Mouse (Mus musculus): Measurements from ENCODE around the gene 2810459M11Rik.
"Not testable (repeated sequence)": the region's sequence is repeated elsewhere in the genome, so short reads cannot be mapped to it uniquely, and the experiment has no call there.

Gene 2810459M11Rik

DNA sequence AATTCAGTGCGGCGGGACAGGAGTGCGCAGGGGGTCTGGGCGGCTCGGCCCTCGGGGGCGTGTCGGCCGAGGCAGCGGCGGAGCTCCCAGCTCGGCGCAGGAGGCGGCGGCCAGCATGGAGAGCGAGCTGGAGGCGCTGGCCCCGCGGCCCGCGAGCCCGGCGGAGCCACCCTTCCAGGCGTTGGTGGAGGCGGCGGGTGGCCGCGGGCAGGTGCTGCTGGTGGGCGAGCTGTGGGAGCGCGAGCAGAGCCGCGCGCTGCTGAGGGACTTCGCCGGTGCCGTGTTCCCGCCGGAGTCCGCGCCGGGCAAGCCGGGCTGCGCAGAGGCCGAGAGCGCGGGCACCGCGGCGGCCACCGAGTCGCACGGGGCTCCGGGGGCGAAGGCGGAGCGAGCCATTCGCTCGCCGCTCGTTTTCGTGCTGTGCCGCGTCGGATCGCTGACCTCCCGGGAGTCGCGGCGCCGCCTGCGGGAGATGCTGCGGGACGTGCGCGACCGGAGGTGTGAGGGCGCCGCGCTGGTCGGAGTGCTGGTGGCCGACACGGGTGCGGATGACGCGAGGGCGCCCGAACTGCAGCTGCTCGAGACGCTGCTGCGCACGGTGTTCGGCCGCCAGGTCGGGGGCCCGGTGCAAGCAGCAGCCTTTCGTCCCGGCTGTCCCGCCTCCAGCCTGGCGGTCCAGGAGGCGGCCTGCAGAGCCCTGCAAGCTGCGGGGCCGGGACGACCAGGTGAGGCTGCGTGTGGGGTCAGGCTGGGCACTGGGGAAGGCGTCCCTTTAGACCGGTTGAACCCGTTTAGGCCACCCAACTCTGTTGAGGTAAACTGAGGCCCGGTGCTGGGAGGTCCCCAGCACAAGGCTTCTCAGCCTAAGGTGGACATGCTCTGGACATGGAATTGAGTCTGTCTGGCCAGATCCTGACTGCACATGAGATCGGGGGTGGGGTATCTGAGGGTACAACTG lies at the start of gene 2810459M11Rik:
Gene 2810459M11Rik, plus strand, starts transcription at position 16 of the 958 bp plus-strand sequence.
- peak; percentile 34 to 53 for DNase-seq

DNA sequence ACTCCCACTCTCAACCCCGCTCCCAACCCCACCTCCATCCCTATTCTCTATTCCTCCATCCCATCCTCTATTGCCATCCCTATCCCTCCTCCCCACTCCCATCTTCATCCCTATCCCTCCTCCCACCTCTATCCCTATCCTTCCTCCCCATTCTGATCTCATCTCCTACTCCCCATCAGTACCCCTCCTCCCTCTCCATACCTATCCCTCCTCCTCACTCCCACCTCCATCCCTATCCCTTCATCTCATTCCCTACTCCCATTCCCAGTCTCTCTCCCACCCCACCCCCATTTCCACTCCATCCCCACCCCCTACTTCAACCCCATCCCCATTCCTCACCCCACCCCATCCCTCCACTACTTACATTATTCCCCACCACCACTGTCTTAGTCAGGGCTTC lies 48.4 kb upstream of the 2810459M11Rik start:
- no peak for DNase-seq

DNA sequence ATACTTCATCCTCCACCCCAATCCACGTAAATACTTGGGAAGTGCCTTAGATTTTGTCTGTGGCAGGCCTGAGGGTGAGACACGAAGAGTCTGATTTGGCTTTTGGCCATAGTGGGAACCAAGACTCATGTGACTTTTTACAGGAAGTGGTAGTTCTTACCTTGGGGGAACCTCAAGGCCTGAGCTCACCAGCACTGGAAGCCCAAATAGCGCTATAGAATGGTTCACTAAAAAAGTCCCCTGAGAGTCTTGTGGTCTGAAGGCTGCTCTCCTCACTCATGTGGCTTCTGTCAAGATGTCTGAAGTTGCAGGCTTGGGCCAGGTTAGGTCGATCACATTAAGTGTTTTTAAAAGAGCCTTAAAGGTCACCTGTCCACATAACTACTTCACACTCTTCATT lies 47.7 kb upstream of the 2810459M11Rik start:
- DNase-seq: no peak

GRCm38 (mm10) chr1:85999853-86000570 lies 45.7 kb upstream of the 2810459M11Rik start:
- no peak for DNase-seq

GRCm38 (mm10) chr1:86005540-86005939 lies 40.1 kb upstream of the 2810459M11Rik start:
- no peak for DNase-seq

- DNase-seq: no peak
Measured at GRCm38 (mm10) chr1:86006040-86006439, 39.6 kb upstream of the 2810459M11Rik start.

GRCm38 (mm10) chr1:86007778-86008177 lies 37.9 kb upstream of the 2810459M11Rik start:
- peak; percentile 75 to 88 for DNase-seq

DNA sequence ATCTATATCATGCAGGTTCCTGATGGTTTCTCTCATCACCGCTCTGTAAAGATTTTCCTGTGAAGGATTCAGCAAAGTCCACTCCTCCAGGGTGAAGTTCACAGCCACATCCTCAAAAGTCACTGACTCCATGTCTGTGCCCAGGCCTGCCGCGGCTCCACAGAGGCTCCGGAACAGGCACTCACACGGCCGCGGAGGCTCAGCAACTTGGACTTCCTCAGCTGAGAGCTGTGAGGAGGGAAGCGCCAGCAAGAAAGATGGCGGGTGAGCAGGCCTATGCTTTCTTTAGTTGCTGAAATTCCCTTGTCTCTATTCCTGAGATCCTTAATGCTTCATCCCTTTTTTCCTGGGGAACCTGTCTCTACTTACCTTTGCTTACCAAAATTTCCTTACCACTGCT lies 29.9 kb upstream of the 2810459M11Rik start:
- DNase-seq: not testable (repeated sequence)

DNA sequence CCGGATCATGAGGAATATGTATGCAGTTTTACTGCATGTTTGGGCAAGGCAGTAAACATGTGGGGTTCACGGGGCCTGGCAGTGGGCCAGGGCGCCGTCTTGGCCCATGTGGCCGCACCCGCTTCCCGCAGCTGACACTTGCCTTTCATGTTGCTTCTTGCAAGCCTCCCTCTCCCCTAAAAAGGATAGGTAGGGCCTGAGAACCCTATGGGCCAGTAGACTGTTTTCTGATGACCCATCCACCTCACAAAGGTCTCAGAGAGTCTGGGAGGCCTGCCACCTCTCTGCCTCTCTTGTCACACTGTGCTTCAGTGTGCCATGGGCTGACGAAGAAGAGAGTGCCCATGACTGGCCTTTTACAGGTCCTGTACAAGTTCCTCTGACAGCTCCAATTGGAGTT lies 29.1 kb upstream of the 2810459M11Rik start, which contains the start of gene Spata3:
Gene Spata3, plus strand, starts transcription at position 301 of the 400 bp plus-strand sequence.
- DNase-seq: no peak

DNA sequence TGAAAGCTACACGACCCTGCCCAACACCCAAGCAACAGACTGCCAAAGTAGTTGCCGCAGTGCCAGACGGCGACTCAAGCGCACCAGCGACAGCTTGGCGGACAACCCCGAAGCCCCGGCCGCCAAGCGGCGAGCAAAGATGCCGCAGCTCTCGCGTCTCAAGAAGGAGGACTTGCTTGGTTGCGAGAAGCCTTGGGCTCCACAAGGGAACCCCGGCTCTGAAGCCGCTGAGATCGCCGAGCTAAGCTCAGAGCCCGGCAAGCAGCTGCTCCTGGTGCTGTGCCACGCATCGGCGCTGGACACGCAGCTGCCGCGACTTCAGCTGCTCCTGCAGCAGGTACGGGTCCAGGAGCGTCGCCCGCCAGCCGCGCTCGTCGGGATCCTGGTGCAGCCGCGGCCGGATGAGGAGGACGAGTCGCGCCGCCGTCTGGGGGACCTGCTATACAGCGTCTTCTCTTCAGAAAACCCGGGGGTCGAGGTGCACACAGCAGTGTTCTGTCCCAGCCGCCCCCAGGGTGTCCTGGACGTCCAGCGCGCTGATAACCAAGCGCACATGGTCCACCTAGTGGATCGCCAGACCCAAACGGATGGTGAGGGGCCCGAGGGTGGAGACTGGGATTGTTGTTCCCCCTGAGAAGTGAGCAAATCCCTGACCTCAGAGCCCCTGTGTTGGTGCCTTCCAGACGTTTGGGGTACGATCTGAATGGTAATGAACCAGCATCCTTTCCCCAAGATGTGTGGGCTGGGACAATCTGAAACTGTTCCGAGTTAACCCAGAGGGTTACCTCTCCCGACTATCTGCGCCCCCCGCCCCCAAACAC lies 27.2 kb upstream of the 2810459M11Rik start:
- peak; percentile 67 to 70 for DNase-seq

- DNase-seq: peak in 1 of 2 experiments; percentile 17
Measured at GRCm38 (mm10) chr1:86021365-86021989, 24.2 kb upstream of the 2810459M11Rik start.

DNA sequence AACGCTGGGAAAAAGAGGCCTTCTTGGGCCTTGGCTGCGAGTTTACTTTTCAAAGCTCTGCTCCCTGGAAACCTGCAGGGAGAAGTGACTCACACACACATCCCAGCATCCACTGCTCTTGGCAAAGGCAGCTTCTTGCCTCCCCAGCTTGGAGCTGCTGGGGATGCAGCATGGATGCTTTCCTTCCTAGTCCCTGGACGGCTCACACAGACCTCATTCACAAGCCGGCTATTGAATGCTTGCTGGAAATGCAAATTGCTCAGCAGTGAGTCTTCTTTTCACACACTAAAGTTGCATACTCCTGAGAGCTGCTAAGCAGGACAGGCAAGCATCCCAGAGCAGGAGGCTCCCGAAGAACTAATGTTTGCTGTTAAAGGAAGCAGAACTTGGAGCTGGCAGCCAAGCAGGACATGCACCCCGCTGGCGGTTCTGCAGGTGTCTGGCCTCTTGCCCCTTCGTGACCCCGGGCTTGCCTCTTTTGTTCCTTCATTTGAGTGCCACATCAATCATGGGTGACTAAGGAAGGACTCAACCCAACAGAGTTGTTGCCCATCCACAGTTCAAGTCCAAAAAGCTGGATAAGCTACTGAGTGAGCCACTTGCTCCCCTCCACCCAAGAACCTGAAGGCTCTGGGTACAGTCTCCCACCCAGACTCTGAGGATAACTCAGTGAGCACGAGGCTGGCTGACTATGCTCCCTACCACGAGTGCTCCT lies 13.2 kb upstream of the 2810459M11Rik start:
- DNase-seq: no peak

DNA sequence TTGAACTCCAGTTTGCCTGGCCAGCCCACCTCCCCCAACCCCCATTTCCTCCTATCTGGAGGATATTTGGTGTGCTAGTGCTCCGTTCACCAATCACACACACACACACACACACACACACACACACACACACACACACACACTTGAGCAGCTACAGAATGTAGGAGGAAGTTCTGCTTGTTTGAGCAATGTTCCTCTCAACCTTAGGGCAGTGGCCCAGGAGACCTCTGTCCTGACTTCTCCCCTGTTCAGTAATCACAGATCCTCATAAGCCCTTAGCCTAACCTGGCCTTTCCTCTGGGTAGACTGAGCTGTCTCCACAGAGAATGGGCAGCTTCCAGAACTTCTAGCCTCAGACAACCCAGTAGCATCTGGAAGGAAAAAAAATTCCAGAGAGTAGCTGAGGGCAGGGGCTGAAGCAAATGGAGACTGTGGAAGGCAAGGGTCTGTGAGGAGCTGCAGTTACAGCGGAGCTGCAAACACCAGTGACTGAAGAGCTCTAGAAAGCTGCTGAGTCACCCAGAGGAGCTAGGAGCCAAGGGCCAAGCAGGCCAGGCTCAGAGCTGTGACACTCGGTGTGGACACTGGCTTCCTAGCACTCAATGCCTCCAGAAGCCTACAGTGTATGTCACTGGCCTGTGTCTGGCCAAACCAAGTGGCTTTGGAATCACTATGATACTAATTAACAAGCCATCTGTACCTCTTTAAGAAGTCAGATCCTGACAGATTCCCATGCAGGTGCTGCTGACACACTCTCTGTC lies 7.3 kb upstream of the 2810459M11Rik start:
- DNase-seq: peak; percentile 32 to 54

DNA sequence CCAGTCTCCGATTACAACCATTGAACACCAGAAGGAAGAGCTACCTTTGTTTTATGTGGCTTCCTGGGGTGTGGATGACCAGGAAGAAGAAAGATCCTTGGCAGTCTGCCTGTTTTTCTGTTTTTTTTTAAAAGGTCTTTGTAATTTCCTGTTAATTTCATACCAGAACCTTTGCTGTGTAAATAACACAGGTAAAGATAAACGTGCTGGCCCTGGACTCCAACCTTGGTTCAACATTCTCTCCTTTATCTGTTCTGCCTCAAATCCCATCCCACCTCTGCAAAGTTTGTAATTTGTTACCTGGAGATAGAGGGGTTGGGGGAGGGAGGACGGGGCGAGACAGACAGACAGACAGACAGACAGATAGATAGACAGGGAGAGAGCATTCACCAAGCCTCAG lies 5.5 kb upstream of the 2810459M11Rik start:
- DNase-seq: no peak

DNA sequence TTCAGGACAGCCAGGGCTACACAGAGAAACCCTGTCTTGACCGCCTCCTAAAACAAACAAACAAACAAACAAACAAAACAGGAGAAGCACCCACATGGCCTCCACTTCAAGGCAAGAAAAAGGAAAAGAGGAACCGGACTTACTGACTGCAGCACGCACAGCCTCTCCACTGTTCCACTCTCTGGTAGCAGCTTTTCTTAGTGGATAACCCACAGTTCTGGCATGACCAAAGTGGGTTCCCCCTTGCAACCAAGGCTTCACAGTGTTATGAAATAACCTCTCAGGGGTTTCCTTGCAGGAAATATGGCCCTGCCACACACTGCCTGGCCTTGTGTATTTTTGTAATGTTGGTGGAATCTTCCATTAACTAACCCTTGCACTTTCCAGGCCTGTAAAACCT lies 4.8 kb upstream of the 2810459M11Rik start:
- DNase-seq: no peak

- DNase-seq: no peak
Measured at GRCm38 (mm10) chr1:86045056-86045455, 607 bp upstream of the 2810459M11Rik start.

- no peak for DNase-seq
Measured at GRCm38 (mm10) chr1:86046833-86047563, 1.3 kb downstream of the 2810459M11Rik start.

DNA sequence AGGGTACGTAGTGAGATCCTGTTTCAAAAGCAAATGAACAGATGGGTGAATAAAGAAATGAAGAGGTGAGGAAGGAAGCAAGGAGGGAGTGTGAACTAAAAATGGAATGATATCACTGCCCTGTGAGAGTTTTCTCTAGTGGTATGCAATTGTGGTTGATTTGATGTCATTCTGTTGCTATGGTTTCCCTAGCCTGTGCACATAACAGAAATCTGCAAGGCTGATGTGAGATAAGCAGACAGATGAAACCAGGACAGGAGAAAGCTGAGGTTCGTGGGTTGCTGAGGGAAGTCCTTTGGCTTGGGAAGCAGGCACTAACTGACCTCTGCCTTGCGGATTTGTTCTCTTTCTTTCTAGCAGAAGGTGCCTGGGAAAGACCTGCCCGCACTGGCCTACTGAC lies 2.6 kb downstream of the 2810459M11Rik start:
- no peak for DNase-seq

GRCm38 (mm10) chr1:86048744-86049143 lies 3.1 kb downstream of the 2810459M11Rik start:
- no peak for DNase-seq

All from lung, postnatal 4 days (tissue).